Mouse (Mus musculus) midbrain, embryonic 12.5 days (tissue): ENCODE measurements around the gene Prss16. TPM values are rescaled to one million over a fixed set of nuclear protein-coding genes. Genes with fewer than 3 reads are reported as not detected.

ENCODE experiments used
- ATAC-seq: fragments of 200-750 bp; cut with Nextera tagmentation; 2 replicates; pipeline ENCODE4 v1.8.0; 2017; ENCODE audit warnings: low read depth, moderate TSS enrichment, moderate library complexity; ENCODE audit not compliant: low FRiP score
- H3K27ac ChIP-seq: fragments of 300-500 bp; sonication (generic); replicated peaks from 2 replicates; pipeline ENCODE4 v1.5.1; 2016; ENCODE audit warnings: mild to moderate bottlenecking
- H3K27me3 ChIP-seq: fragments of 300-500 bp; sonication (generic); 2 replicates; pipeline ENCODE4 v1.6.1; 2016; ENCODE audit warnings: mild to moderate bottlenecking
- H3K36me3 ChIP-seq: fragments of 300-500 bp; sonication (generic); 2 replicates; pipeline ENCODE4 v1.6.1; 2016
- H3K4me1 ChIP-seq: fragments of 300-500 bp; sonication (generic); 2 replicates; pipeline ENCODE4 v1.6.1; 2016
- H3K4me2 ChIP-seq: fragments of 300-500 bp; sonication (generic); replicated peaks from 2 replicates; pipeline ENCODE4 v1.6.1; 2016; ENCODE audit warnings: mild to moderate bottlenecking, moderate library complexity
- H3K4me3 ChIP-seq: fragments of 300-500 bp; sonication (generic); 2 replicates; pipeline ENCODE4 v1.5.1; 2016; ENCODE audit warnings: mild to moderate bottlenecking
- H3K9ac ChIP-seq: fragments of 300-500 bp; sonication (generic); replicated peaks from 2 replicates; pipeline ENCODE4 v1.6.1; 2016; ENCODE audit warnings: mild to moderate bottlenecking, moderate library complexity
- H3K9me3 ChIP-seq: fragments of 300-500 bp; sonication (generic); 2 replicates; pipeline ENCODE4 v1.6.1; 2016; ENCODE audit warnings: mild to moderate bottlenecking
- WGBS: fragments of 180-500 bp; shearing (Covaris S2); methylation state at CpG from one replicate; pipeline ENCODE4 v1.1.7; 2016; 5-methylcytosine and 5-hydroxymethylcytosine counted together
- microRNA-seq: library from miRNA; unstranded; fragments of <30 nt; microRNA quantifications from one replicate; pipeline ENCODE4, GENCODE M21; 2017
- polyA plus RNA-seq: library from polyadenylated mRNA; unstranded; fragments of >200 nt; fragmentation: Nextera tagmentation; extraction: Ambion mirVana; gene quantifications from 2 replicates; pipeline ENCODE4 v1.2.1, GENCODE M21; 2016

The Prss16 gene
- polyA plus RNA-seq, 1 experiment from 2014 or later, result not detected

DNA sequence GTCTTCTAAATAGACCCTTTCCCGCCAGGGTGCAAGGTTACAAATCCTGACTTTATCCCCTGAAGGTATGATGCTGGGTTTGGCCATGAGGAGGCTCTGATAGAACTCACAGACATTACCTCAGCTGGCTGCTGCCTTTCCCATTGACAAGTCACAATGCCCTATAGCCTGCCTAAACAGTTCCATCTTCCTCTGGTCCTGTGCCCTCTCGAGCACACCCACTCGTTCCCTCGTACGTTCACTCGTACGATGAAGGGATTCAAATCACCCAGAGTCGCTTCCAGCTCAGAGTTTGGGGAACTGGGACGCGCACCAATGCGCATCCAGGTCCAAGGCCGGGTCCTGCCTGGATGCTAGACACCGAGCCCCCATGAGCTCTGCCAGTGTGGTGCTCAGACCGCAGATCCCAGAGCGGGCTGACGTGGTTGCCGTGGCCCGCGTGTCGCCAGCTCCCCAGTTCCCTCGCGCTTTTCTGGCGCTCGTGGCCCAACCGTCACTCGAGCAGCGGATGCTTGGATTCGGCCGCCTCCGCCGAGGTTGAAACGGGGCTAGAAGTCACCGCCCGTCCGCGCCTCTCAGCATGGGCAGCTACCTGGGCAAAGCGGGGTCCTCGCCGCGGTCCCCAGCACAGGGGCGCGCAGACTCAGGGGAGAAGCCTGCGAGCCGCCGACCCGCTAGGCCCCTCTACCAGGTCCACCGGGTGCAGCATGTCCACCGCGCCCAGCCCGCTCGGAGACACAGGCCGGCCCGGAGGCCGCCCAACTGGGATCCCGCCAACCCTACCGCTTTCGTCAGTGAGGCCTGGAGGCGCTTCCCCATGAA, 28.4 kb downstream of the Prss16 start, which contains the start of gene Pom121l2:
Gene Pom121l2, plus strand, starts transcription at position 214 of the 822 bp plus-strand sequence.
- H3K27me3 ChIP-seq, result peaks cover 71% of the 10 kb centered on the region
- peak within 1 kb of the TSS; percentile 55 for H3K4me3 ChIP-seq
- H3K4me2 ChIP-seq, result peak within 1 kb of the TSS; percentile 89
- H3K9me3 ChIP-seq, result no peaks in the 10 kb centered on the region
- WGBS, result under 1% methylated on average over 56 of the region's 58 CpGs
- H3K4me1 ChIP-seq, result peaks cover 12% of the 10 kb centered on the region
- H3K27ac ChIP-seq, result no peak within 1 kb of the TSS
- ATAC-seq, result peak; percentile 70
- no peaks in the 10 kb centered on the region for H3K36me3 ChIP-seq
- H3K9ac ChIP-seq, result peak within 1 kb of the TSS; percentile 59

DNA sequence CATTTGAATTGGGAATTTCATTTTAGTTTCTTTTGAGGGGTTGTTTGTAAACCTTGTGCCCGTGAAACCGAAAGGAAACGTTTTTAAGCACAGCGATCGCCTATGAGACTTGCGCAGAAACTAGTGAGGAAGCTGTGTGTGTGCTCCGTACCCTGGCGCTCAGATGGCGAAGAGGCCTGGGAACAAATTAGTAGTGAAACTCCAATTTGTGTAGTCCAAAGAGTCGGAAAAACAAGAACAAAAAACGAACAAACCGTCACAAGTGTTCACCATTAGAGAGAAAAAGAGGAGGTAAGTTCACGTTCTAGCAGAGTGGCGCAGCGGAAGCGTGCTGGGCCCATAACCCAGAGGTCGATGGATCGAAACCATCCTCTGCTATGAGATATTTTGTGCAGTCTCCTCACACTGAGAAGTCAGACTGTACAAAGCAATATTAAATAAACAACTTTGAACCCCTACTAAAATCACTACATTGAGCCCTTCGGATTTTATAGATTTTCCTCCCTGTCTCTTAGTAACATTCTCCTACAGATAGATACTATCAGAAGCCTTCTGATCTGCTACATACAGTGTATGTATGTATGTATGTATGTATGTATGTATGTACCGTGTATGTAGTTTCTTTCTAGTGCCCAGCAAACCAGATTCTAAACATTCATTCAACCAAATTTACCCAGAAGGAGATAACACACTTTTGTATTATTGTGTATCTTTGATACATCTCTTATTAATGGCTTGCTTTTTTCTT, 34.6 kb downstream of the Prss16 start:
- Histone ChIP-seq H3K36me3 (no peaks in the 10 kb centered on the region), H3K4me1 (0 out of 2 replicates have a peak, but pooled peaks cover 3% of the 10 kb centered on the region), H3K4me2 (peak overlapping the region; percentile 44), H3K27me3 (peaks cover 14% of the 10 kb centered on the region), H3K9me3 (no peaks in the 10 kb centered on the region), H3K4me3 (peak overlapping the region; percentile 58), H3K27ac (peak overlapping the region; percentile 87), H3K9ac (peak overlapping the region; percentile 74)
- peak; percentile 89 for ATAC-seq
- WGBS, result 4% methylated on average over 20 of the region's 20 CpGs

DNA sequence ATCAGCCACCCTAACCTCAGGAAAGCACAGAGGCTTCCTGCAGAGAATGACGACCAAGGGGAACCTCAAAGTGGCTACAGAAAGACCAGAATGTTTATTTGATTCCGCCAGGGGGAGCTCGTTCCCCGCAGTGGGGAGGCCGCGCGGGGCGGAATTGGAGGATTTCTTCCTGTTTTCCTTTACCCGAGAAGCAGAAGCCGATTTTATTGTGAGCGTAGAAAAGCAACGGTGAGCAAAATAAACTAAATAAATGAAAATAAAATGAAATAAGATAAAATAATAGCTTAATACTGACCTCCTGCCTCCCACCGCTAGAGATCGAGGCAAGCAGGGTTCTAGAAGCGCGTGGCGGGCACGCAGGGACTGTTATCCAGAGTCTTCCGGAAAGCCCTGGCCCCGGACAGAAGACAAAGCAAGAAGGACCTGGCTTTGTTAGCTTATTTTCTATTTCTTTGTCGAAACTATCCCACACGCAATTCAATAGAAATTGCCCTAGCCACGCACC, 35.3 kb downstream of the Prss16 start:
- Histone ChIP-seq H3K9me3 (no peaks in the 10 kb centered on the region), H3K4me1 (0 out of 2 replicates have a peak, but pooled peaks cover 3% of the 10 kb centered on the region), H3K4me3 (peak overlapping the region; percentile 58), H3K9ac (peak overlapping the region; percentile 74), H3K36me3 (no peaks in the 10 kb centered on the region), H3K27ac (peak overlapping the region; percentile 87), H3K4me2 (peak overlapping the region; percentile 44), H3K27me3 (peaks cover 8% of the 10 kb centered on the region)
- ATAC-seq, result peak; percentile 87
- under 1% methylated on average over 23 of the region's 23 CpGs for WGBS

DNA sequence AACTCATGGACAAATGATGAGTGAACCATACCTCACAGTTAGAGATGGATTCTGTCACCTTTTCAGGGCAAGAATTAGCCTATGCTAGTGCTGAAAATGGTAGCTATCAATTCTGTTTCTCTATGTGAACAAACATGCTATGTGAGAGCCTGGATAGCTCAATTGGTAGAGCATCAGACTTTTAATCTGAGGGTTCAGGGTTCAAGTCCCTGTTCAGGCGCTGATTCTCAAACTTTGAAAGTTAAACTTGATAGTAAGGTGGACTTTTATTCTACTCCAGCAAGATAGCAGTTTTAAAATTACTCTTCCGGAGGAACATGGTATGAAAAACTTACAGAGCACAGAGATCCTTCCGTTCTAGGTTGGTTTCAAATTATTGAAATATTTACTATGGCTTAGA, 37.9 kb downstream of the Prss16 start:
- Histone ChIP-seq H3K4me2 (no peak overlapping the region), H3K4me3 (no peak overlapping the region), H3K36me3 (no peaks in the 10 kb centered on the region), H3K27me3 (no peaks in the 10 kb centered on the region), H3K27ac (no peak overlapping the region), H3K9ac (no peak overlapping the region), H3K4me1 (0 out of 2 replicates have a peak, but pooled peaks cover 3% of the 10 kb centered on the region), H3K9me3 (no peaks in the 10 kb centered on the region)
- 32% methylated on average over 3 of the region's 3 CpGs for WGBS
- ATAC-seq, result no peak

DNA sequence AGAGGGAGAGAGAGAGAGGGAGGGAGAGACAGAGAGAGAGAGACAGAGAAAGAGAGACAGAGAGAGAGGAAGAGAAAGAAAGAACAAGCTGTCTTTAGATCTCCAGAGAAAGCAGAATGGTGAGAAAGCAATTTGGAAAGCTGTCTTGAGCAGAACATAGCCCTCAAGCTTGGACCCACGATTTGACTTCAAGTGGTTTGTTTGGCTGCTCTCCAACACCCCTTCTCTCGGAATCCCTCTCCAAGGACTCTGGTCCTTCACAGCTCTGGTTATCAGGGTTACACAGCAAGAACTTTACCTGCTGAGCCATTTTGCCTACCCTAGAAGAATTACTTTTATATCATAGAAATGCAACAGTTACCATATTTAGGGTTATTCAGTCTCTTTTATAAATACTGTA, 39.7 kb downstream of the Prss16 start:
- Histone ChIP-seq H3K27ac (no peak overlapping the region), H3K36me3 (no peaks in the 10 kb centered on the region), H3K27me3 (no peaks in the 10 kb centered on the region), H3K9ac (no peak overlapping the region), H3K9me3 (no peaks in the 10 kb centered on the region), H3K4me3 (no peak overlapping the region), H3K4me1 (0 out of 2 replicates have a peak, but pooled peaks cover 3% of the 10 kb centered on the region), H3K4me2 (no peak overlapping the region)
- 61% methylated on average over 2 of the region's 2 CpGs for WGBS
- ATAC-seq, result no peak

DNA sequence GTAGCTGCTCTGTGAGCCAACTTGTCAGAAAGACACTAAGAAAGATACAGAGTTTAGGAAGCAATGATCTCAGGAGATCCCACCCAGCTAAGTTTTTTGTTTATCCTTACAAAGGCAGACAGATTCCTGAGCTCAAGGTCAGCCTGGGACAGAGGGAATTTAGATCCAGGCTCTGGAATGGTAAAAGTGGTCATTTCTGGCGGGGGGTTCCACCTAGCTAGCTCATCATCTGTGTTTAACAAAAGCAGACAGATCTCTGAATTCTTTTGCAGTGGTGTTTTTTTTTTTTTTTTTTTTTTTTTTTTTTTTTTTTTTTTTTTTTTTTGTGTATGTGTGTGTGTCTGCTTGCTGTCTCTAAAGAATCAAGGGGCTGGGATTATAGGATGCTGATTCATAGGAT, 40.3 kb downstream of the Prss16 start:
- no peak overlapping the region for H3K4me3 ChIP-seq
- no peak overlapping the region for H3K27ac ChIP-seq
- peaks cover 1% of the 10 kb centered on the region; the same call in 1 of the 2 replicates for H3K36me3 ChIP-seq
- H3K4me2 ChIP-seq, result no peak overlapping the region
- H3K9me3 ChIP-seq, result no peaks in the 10 kb centered on the region
- no peaks in the 10 kb centered on the region for H3K27me3 ChIP-seq
- no peak overlapping the region for H3K9ac ChIP-seq
- ATAC-seq, result no peak
- 57% methylated on average over 1 of the region's 1 CpGs for WGBS
- 0 out of 2 replicates have a peak, but pooled peaks cover 3% of the 10 kb centered on the region for H3K4me1 ChIP-seq

Small RNAs within 50 kb of the gene (microRNA-seq; reads per million reads assigned to microRNA genes)
- gene Gm44390, result not detected
- gene Gm44486, result not detected

Other genes starting within 250 kb of the Prss16 start
- gene Hist1h1b, start 229.1 kb downstream of the Prss16 start, polyA plus RNA-seq, result 30.4 and 37.6 TPM in 2 replicates
- gene Hist1h3i, start 226.4 kb downstream of the Prss16 start, polyA plus RNA-seq, result 155 and 164 TPM in 2 replicates
- gene Hist1h2an, start 222.5 kb downstream of the Prss16 start, polyA plus RNA-seq, result 6.1 and 12.2 TPM in 2 replicates
- 1.9 and 2.4 TPM in 2 replicates for gene Hist1h2bp, start 222.3 kb downstream of the Prss16 start, polyA plus RNA-seq
- gene Hist1h2bq, start 199.5 kb downstream of the Prss16 start, polyA plus RNA-seq, result 18.5 and 23.3 TPM in 2 replicates
- gene Hist1h2ao, start 199.3 kb downstream of the Prss16 start, polyA plus RNA-seq, result not detected in 2 replicates
- gene Hist1h4m, start 198.0 kb downstream of the Prss16 start, polyA plus RNA-seq, result not detected in 2 replicates
- 11.5 and 17.5 TPM in 2 replicates for gene Hist1h4n, start 177.5 kb downstream of the Prss16 start, polyA plus RNA-seq
- 4,827 and 5,103 TPM in 2 replicates for gene Hist1h2ap, start 176.2 kb downstream of the Prss16 start, polyA plus RNA-seq
- 17.6 and 23.0 TPM in 2 replicates for gene Hist1h2br, start 176.0 kb downstream of the Prss16 start, polyA plus RNA-seq
- 22.3 and 24.2 TPM in 2 replicates for gene Zfp184, start 64.6 kb downstream of the Prss16 start, polyA plus RNA-seq
- gene Pom121l2, start 28.5 kb downstream of the Prss16 start, polyA plus RNA-seq, result not detected in 2 replicates
- gene Hist1h2ah, start 25.8 kb upstream of the Prss16 start, polyA plus RNA-seq, result 10.1 and 11.3 TPM in 2 replicates
- 7.2 and 8.1 TPM in 2 replicates for gene Hist1h2bk, start 26.1 kb upstream of the Prss16 start, polyA plus RNA-seq
- 34.4 and 38.6 TPM in 2 replicates for gene Hist1h4i, start 31.6 kb upstream of the Prss16 start, polyA plus RNA-seq
- gene Hist1h2ag, start 33.2 kb upstream of the Prss16 start, polyA plus RNA-seq, result 62.2 and 69.7 TPM in 2 replicates
- 13.1 and 15.4 TPM in 2 replicates for gene Hist1h2bj, start 33.5 kb upstream of the Prss16 start, polyA plus RNA-seq
- gene Vmn1r188, start 74.7 kb upstream of the Prss16 start, polyA plus RNA-seq, result not detected in 2 replicates
- not detected in 2 replicates for gene Vmn1r189, start 96.1 kb upstream of the Prss16 start, polyA plus RNA-seq
- not detected in 2 replicates for gene Vmn1r191, start 174.2 kb upstream of the Prss16 start, polyA plus RNA-seq
- not detected in 2 replicates for gene Vmn1r192, start 181.4 kb upstream of the Prss16 start, polyA plus RNA-seq
- gene Vmn1r193, start 213.4 kb upstream of the Prss16 start, polyA plus RNA-seq, result not detected in 2 replicates
- gene Vmn1r194, start 234.5 kb upstream of the Prss16 start, polyA plus RNA-seq, result not detected in 2 replicates